Mouse (Mus musculus) MN1 (cell line): Measurements from ENCODE around the gene Cep112.
A peak's percentile ranks its signal among the peaks of the same experiment; 100 is the strongest.

Experiments used
- DNase-seq: peaks from one replicate; pipeline ENCODE4 v3.0.0-alpha.2; 2016; ENCODE audit warnings: low spot score

Gene Cep112

DNA sequence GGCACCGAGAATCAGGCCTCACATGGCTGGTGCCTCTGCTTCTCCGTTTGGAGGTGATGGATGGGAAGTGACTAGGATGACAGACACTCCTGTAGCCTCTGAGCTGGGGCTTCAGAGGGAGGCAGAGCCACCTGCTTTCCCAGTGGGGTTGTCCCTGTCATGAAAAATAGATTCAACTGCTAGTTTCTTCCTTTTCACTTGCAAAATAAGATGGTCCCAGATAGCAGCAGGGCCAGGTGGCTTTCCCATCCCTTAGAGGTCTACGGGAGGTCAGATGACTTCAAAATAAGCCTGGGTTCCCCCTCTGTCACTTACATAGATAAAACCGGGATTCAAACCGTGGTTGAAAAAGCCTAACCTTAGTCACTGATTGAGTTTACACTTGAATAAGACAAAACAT, 452.5 kb downstream of the Cep112 start:
- no peak for DNase-seq

DNA sequence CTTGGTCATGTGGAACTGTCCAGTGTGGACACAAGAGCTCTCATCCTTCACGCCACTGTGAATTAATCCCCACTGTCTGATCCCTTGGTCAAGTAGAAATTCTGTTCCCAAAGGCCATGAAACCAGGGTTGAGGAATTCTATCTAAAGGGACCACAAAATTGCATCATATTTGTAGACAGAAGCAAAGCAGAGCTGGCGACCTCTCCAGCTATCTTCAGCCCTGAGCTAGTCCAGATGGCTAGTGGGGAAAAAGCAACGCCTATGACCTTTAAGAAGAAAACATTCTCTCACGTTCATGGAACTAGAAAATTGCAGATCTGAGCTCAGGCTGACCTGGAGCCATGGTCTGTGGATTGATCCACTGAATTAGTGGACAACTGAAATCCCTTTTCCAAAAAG, 455.6 kb downstream of the Cep112 start:
- DNase-seq: peak; percentile 23

DNA sequence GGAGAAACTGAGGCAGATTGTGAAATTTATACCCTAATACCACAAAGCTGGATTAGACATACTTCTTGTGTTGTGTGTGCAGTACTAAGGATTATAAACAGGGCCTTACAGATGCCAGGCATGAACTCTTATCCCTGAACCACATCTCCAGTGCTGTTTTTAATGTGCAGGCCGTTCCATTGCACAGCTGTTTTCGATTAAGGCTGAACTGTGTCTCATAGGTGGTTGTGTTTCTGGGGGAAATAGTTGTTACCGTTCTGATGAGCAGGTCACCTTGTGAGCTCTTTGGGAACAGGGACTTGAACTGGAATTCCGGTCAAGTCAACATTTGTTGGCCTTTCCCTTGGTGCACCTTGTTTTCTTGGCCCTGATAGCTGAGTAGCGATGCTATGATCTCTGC, 456.7 kb downstream of the Cep112 start:
- no peak for DNase-seq

DNA sequence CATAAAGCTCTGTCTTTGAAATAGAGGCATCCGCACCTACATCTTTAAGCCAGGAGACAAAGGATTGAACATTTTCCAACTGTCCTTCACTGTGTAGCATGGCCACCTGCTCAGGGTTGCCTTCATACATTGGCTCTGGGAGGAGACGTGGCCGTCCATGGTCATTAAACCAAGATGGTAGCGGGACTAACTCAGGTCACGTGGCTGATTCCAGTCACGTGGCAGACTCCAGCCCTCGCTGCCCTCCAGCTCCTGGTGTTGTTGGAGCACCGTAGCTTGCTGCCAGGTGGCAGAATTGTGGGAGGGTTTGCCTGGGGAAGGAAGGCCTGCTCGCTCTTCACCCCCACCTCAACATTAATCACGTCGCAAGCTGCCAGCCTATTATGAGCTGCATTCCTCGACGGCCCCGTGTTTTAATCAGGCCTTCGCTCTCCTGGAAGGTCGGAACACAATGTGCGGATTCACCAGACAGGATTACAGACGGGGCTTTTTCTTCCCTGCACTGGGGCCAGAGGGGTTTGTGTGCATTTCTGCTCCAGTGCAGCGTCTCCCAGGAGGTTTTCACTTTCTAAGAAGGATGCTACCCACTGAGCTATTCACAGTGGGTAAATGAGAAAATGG, 460.4 kb downstream of the Cep112 start:
- DNase-seq: peak; percentile 10

DNA sequence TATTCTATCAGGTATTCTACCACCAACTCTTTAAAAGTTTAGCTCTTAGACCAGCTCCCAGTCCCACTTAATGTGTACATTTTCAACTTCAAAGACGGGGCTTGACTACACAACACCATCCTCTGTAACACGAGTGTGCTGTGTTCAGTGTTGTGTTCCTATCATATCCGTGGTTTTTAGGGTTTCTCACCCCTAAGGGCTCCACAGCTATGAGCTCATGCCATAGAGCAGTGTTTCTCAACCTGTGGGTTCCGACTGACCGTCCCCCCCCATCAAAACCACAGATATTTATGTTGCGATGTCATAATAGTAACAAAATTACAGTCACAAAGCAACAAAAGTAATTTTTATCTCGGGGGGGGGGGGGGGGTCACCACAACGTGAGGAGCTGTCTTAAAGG, 461.1 kb downstream of the Cep112 start:
- no peak for DNase-seq

DNA sequence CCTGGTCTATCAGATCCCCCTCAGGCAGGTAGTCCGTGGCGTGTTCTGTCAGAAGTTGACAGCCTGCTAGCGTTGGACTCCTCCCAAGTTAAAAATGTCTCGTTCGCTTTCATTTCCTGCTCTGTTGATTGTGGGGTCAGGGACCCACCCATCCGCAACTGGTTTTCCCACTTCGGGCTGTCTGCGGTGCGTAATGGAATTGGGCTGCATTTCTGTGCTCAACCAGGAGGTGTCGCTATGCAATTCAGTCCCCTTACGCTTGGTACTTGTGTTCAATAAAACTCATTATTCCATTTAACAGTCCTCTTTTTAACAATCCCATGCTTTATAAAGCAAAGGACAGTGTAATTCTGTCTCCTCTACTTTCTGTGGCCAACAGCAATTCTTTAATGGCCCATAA, 464.1 kb downstream of the Cep112 start:
- no peak for DNase-seq

DNA sequence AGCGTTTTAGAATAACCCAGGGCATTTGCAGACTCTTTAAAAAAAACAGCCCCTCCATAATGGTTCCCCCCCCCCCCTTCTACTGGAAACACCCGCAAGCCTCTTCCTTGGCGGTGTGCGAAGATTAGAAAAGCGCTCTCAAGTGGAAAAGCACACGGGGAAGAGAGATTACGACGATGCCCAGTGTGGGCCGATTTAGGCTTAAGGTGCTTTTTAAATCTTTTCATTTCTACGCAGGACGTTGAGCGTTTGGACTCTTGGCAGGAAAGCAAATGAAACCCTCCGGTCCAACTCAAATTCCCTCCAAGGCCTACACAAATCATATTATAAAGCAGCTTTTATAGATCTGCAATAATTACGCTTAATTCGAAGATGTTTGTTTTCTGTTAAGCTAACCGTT, 465.6 kb downstream of the Cep112 start:
- DNase-seq: no peak

DNA sequence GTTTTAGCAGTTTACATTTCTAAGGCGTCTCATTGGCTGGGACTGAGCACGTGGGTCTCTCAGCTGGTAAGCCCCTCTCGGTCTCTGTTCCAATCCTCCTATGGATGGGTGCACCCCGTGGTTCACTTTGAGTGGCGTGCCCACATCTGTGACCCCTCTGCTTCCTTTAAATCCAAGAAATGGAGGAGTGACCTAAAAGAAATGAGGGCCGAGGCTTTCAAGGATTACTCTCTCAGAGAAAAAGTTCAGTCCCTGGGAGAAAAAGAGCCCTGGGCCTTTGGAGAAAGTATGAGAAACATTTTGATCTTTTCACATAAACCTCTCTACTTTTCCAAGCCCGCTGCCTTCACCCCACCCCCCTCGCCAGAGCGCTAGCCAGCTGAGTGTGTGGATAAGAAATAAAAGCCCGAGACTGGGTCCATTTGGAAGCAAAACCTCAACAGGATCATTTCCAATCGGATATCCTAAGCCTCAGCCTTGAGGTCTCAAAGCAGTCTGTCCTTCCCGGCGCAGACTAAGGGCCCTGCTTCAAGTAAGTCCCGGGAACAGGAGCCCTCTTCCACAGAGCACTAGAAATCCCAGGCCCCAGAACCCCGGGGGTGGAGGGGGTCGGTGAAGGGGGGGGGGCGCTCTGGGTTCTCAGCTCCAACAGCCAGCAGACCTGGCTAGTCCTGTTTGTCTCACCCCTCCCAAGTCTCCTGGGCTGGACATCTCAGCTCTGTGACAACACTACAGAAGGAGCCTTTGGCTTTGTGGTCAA, 466.3 kb downstream of the Cep112 start:
- peak; percentile 51 for DNase-seq

DNA sequence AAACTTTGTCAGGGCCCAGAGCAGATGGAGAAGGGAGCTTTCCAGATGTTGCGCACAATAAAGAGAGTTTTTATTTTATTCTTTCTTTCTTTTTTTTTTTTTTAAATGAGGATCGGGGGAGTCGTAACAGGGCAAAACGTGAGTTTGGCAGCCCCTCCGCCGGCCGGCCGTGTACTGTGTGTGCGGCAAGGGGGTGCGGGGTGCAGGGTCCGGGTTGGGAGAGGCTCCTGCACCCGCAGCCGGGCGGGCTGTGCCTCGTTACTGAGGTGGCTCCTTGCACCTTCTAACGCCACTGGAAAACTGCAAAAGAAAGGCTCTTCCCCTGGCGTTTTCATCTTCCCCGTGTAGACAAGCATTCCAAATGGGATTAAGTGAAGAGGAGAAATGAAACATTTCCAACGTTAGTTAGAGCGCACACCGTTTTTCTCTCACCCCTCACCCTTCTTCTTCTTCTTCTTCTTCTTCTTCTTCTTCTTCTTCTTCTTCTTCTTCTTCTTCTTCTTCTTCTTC, 466.9 kb downstream of the Cep112 start:
- DNase-seq: no peak

DNA sequence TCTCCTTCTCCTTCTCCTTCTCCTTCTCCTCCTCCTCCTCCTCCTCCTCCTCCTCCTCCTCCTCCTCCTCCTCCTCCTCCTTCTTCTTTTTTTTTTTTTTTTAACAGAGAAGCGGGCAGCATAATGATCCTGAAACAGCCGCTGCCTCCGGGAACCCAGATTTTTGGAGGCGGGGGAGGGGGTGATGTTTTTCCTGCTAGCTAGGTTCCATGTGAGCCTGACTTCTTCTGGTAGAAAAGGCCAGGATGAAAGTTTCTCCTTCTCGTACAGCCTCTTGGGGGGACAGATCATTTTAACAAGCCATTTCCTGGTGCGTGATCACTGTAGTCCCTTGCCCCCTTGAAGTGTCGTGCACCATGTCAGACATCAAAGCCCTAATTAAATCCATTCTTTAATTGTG, 467.4 kb downstream of the Cep112 start:
- DNase-seq: no peak

DNA sequence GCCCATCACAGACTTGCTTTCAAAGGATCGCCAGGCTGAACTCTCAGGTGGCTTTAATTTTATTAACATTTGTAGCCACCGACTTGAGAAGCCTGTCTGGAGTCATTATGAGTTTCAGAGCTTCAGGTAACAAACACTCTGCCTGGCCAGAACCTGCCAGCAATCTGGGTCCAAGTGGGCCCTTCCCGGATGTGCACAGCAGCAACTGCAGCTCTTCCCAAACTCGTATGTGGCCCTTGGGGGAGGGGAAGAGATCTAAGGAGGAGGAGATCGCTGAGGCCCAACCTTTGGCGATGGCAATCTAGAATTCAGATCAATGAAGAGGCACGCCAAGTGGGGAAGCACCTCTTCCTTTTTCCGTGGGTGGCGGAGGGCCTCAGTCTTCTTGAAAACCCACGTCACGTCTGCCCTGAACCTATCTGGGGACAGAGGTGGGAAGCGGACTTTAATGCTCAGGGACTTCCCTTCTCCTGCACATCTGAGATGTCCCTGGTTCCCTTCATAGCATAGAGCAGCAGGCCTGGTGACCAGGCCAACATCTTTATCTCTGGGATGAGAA, 468.3 kb downstream of the Cep112 start:
- DNase-seq: no peak

DNA sequence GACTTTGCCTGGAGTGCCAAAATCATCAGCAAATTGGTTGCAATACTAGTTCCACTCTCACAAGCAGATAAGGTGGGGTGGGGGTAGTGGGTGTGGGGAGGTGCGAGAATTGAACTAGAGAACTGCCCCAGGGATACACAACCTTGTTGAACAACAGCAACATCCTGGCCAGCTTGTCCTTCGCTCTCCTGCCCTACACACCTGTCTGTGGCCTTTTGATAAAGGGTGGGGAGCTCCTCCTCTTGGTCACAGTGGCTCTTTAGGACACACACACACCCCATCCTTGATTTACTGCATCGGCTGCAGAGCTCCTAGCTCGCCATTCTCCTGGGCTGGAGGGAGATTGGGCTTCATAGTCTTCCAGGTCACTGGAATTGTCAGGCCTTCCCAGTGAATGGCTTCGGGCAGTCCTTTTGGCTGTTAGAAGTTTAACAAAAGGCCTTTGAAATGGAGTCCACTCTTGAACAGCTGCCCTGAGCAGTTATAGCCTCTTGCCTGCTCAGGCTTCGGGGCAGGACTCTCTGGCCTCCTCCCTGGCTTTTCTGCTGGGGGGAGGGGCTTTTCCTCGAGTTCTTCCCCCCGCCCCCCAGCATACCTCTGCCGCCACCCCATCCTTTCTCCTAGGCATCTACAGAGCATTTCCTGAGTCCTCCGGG, 469.0 kb downstream of the Cep112 start:
- DNase-seq: no peak

DNA sequence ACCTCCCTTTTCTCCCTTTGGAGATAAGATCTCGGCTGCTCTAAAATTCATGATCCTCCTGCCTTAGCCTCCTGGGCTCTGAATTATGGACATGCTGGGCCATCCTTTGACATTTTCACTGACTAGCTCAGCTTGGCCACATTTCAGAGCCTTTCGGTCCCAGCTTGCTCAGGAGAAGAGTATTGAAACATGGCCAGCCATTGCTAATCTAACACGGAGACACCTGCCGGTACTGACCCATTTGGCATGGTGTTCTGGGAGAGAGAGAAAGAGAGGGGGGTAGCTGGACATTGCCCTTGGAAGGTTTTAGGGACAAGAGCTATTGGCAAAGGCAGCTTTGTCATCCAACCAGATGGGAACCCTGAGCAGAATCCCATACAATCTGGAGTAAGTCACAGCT, 472.0 kb downstream of the Cep112 start:
- no peak for DNase-seq

DNA sequence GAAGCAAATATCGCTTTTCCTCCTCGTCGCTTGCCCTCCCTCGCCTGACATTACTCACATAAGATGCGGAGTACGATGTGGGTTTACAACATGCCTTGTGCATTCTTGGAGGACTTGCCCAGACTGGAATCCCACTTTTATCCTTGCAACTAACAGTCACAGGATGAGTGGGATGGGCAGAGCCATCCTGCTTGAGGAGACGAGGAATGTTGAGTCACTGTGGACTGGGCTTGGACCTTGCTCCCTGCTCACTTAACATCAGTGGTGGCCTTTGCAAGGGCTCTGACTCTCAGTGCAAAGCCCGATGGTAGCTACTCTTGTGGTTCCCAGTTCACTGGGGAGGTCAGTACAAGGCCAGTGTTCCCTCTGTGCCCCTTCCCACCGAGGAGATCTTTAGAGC, 473.1 kb downstream of the Cep112 start:
- no peak for DNase-seq

DNA sequence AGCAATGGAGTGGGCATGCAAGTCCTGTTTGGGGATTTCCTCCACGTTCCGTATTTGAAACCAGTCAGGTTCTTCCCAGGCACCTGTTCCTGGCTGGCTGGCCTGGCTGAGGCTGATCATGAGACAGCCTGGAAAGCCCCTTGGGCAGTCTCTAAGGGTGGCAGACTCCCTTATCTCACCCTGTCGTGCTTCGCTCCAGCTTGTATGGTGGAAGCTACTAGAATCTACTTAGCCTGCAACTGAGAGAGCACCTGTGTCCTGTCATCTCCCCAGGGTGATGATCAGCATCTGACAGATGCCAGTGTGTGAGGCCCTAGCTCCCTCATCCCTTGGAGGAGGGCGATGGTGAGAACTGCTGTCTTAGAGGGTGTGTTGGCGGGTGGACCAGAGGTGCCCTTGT, 473.5 kb downstream of the Cep112 start:
- no peak for DNase-seq

DNA sequence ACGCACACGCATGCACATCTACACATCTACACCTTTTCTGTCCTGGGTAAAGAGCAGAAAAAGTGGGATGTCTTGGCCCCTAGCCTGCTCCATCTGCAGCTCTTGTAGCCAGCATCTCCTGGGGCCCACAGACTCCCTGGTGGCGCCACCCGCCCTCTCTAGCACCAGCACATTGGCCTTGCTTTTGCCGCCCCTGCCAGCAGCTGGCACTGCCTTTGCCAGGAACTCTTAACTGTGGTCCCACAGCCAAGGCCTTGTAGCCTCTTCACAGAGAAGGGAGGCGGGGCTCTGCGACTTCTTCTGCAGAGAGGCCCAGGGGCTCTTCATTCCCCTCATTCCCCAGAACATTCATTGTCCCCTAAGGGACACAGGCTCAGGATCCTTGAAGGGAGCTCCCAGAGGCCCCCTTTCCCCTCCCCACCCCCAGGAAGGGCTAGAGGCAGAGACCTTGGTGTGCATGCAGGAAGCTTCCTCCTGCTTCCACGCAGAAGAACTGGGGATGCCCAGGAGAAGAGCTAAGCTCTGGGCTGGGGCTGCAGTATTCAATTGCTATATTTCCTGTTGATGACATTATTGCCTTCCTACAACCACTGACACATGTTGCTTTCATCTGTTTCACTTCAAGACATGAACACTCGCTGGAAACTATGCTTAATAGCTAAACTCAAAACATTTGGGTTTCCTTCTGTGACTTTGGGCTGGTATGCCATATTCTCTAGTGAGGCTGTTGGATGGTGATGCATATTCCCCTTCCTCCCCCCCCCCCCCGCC, 475.9 kb downstream of the Cep112 start:
- no peak for DNase-seq

DNA sequence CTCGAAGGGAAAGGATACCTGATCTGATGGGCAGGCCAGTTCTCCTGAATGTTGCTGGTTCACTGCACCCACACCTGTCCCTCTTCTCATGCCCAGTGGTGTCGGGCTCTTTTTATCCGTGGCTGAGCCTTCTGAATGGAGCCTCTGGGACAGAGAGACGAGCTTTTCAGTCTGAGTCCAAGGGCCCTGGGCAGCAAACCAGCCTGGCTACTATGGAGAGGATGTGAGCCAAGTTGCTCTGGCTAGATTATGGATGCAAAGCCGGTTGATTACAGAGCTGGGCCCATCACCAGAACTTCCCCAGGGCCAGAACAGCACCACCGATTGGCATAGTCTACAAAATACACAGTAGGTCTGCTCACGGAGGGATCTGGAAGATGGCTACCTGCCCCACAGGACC, 476.7 kb downstream of the Cep112 start:
- no peak for DNase-seq

DNA sequence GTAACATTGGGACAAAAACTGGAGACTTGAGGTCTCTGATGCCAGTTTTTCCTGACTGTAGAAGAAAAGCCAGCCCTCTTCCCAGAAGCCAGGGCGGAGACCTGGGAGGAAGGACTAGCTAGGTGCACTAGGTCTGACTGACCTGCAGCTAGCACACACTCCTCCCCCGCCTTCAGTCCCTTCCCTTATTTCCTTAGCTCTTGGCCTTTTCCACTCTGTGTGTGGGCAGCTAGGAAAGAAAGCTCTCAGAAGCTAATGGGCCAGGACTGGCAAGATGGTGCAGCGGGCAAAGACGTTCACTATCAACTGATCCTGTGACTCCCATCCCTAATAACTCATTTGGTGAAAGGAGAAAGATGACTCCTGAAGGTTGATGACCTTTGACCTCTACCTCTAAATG, 477.3 kb downstream of the Cep112 start:
- no peak for DNase-seq

DNA sequence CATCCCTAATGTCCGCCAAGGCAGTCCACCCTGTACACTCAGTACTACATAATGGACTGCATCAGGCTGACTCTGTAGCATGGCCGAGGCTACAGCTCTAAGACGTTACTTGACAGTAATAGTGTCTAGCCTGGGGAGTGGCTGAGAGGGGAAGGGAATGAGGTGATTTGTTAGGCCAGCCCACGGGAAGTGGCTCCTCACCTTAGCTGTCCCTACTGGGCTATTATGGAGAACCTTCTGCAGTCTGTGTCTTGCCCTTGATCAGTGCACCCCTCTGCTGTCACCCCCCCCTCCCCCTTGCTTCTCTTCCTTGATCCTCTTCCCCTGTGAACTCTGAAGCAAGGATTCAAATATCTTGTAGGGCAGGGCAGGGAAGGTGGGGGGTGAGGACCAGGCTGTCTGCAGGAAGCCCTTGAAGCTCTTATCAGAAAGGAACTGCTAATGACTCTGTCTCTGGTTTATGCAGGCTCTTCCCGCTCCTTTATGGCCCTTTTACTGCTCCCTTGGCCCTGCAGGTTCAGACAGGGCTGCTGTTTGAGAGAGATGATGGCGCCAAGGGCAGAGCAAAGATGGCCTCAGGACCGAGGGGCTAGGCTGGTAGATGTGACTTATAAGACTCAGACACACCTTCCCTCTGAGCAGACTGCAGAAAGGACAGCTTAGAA, 481.7 kb downstream of the Cep112 start:
- no peak for DNase-seq

DNA sequence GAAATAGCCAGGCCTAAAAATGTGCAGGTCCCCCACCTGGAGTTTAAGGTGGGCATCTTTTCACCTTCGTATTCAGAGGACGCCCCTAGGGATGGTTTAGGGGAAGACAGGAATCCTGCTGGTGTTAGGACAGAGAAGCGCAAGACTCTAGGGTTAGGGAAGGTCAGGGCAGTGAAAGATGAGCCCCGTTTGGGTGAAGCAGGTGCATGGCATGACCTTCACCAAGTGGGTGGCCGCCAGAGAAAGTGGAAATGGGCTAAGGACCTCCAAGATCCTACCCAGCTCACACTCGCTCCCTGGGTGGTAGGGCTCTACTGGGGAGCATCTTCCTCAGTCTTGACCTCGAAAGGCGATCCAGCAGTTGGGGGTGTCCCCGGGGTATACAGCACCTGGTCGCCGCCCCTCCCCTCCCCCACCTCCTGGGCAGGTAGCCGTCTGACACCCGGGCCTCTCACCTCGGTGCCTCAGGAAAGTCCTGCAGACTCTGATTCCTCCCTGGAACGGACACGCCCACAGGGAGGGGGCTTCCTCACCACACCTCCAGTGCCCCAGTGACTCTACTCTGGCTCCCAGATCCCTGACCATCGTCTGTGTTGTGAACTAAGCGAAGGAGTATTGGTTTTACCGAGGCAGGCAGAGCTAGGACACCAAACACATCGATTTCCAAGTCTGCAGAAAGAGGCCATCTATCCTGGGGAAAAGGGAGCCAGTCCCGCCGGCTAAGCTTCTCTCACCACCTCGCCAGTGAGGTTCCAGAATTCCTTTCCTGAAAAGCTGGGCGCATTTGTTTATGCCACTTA, 484.6 kb downstream of the Cep112 start:
- no peak for DNase-seq
